Mouse (Mus musculus) forebrain, embryonic 13.5 days (tissue): ENCODE measurements at regions not wholly inside any gene's neighbourhood (a gene's known extent, or its start where the extent isn't known, plus 50 kb on each side); places are given as distances from the start of the nearest gene placed in this dataset.
"Not testable (repeated sequence)": the region's sequence is repeated elsewhere in the genome, so short reads cannot be mapped to it uniquely, and the experiment has no call there.

Source experiments
- ATAC-seq: fragments of 200-750 bp; cut with Nextera tagmentation; 2 replicates; pipeline ENCODE4 v1.8.0; 2017
- H3K27ac ChIP-seq: fragments of 300-500 bp; sonication (generic); 2 replicates; pipeline ENCODE4 v1.5.1; 2015; ENCODE audit warnings: inconsistent platforms, mild to moderate bottlenecking, moderate library complexity
- H3K27me3 ChIP-seq: fragments of 300-500 bp; sonication (generic); 2 replicates; pipeline ENCODE4 v1.6.1; 2015; ENCODE audit warnings: mild to moderate bottlenecking, inconsistent platforms
- H3K36me3 ChIP-seq: fragments of 300-500 bp; sonication (generic); 2 replicates; pipeline ENCODE4 v1.6.1; 2015; ENCODE audit warnings: mild to moderate bottlenecking, inconsistent platforms; ENCODE audit not compliant: poor library complexity, severe bottlenecking
- H3K4me1 ChIP-seq: fragments of 300-500 bp; sonication (generic); 2 replicates; pipeline ENCODE4 v1.6.1; 2015; ENCODE audit warnings: inconsistent platforms
- H3K4me2 ChIP-seq: fragments of 300-500 bp; sonication (generic); 2 replicates; pipeline ENCODE4 v1.6.1; 2015; ENCODE audit warnings: inconsistent platforms, mild to moderate bottlenecking, moderate library complexity
- H3K4me3 ChIP-seq: fragments of 300-500 bp; sonication (generic); 2 replicates; pipeline ENCODE4 v1.5.1; 2015; ENCODE audit warnings: mild to moderate bottlenecking, inconsistent platforms
- H3K9ac ChIP-seq: fragments of 300-500 bp; sonication (generic); 2 replicates; pipeline ENCODE4 v1.6.1; 2015; ENCODE audit warnings: mild to moderate bottlenecking, inconsistent platforms
- H3K9me3 ChIP-seq: fragments of 300-500 bp; sonication (generic); replicated peaks from 2 replicates; pipeline ENCODE4 v1.6.1; 2016; ENCODE audit warnings: inconsistent platforms
- WGBS: fragments of 180-500 bp; shearing (Covaris S2); methylation state at CpG from one replicate; pipeline ENCODE4 v1.1.7; 2015; 5-methylcytosine and 5-hydroxymethylcytosine counted together

GRCm38 (mm10) chr6:112564119-112564518 lies 74.4 kb upstream of the Oxtr start:
- not testable (repeated sequence) for H3K4me3 ChIP-seq, H3K36me3 ChIP-seq, H3K9me3 ChIP-seq, H3K4me2 ChIP-seq, H3K27ac ChIP-seq, ATAC-seq, H3K4me1 ChIP-seq, H3K27me3 ChIP-seq, H3K9ac ChIP-seq
- WGBS = 86% methylated on average over 5 of the region's 5 CpGs

- H3K36me3 ChIP-seq, H3K4me1 ChIP-seq, H3K9ac ChIP-seq, H3K4me2 ChIP-seq, H3K4me3 ChIP-seq, ATAC-seq, H3K27me3 ChIP-seq, H3K27ac ChIP-seq, H3K9me3 ChIP-seq: not testable (repeated sequence)
- 97% methylated on average over 17 of the region's 17 CpGs for WGBS
These were observed 73.9 kb upstream of the Oxtr start for GRCm38 (mm10) chr6:112563659-112564058.

DNA sequence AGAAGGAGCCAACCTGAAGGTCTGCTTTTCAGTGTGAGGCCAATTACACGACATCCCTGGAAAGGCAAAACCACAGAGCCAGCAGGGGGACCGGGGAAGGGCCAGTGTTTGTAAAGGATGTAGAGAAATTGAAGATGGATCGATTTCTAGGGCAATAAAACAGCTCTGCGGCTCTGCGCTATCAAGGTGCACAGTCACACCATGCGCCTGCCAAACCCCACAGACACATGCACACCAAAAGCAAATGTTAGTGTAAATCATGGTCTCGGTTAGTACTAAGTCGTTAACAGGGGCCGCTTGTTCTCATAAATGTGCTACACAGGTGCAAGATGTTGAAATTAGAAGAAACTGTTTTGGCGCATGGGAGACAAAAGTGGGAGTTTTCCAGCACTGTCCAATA lies 72.3 kb upstream of the Oxtr start:
- ATAC-seq = peak; percentile 27

DNA sequence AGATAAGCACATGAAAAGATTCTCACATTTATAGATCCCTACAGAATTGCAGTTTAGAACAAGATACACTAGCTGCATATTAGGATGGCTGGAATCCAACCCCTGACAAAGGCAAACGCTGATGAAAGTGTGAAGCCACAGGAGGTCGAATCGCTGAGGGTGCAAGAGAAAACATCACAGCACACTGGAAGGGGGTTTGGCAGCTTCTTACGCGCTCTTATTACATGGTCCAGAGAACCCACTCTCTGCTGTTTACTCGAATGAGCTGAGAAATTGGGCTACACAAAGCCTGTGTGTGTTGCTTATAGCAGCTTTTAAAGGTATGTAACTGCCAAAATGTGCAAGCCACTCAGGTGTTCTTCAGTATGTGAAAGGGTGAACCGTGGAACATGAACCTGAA lies 71.8 kb upstream of the Oxtr start:
- Histone ChIP-seq H3K36me3 (no peaks in the 10 kb centered on the region), H3K27me3 (no peaks in the 10 kb centered on the region), H3K4me3 (no peak overlapping the region), H3K9me3 (no peaks in the 10 kb centered on the region), H3K4me1 (peaks cover 8% of the 10 kb centered on the region), H3K9ac (no peak overlapping the region), H3K4me2 (no peak overlapping the region), H3K27ac (peak overlapping the region; percentile 22)
- WGBS = 36% methylated on average over 7 of the region's 7 CpGs
- ATAC-seq = peak; percentile 76

More for the DNA sequence above, 72.3 kb upstream of the Oxtr start:
- H3K4me3 ChIP-seq = no peak overlapping the region
- 71% methylated on average over 10 of the region's 10 CpGs for WGBS
- H3K9ac ChIP-seq = no peak overlapping the region
- no peak overlapping the region for H3K4me2 ChIP-seq
- H3K9me3 ChIP-seq = no peaks in the 10 kb centered on the region
- H3K36me3 ChIP-seq = no peaks in the 10 kb centered on the region
- H3K4me1 ChIP-seq = peaks cover 8% of the 10 kb centered on the region
- H3K27ac ChIP-seq = peak overlapping the region; percentile 22; the same call in 1 of the 2 replicates
- H3K27me3 ChIP-seq = no peaks in the 10 kb centered on the region

DNA sequence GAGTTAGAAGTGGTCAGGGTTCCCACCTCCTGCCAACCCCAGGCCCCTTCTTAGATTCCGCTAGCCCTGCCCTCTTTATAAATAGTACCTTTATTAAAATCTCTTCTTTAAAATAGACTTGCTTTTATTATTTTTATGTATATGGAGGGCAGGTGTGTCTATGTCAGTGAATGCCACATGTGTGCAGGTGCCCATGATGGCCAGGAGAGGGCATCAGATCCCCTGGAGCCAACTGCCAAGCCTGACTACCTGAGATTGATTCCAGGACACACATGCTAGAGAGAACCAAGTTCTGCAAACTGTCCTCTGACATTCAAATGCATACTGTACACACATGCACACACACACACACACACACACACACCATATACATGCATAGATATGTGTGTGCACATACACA lies 69.8 kb upstream of the Oxtr start:
- H3K9me3 ChIP-seq = no peaks in the 10 kb centered on the region
- H3K27me3 ChIP-seq = no peaks in the 10 kb centered on the region
- no peak overlapping the region for H3K27ac ChIP-seq
- H3K4me1 ChIP-seq = peaks cover 8% of the 10 kb centered on the region
- H3K9ac ChIP-seq = no peak overlapping the region
- 100% methylated on average over 1 of the region's 1 CpGs for WGBS
- no peak overlapping the region for H3K4me2 ChIP-seq
- H3K4me3 ChIP-seq = no peak overlapping the region
- ATAC-seq = no peak
- H3K36me3 ChIP-seq = no peaks in the 10 kb centered on the region

- Histone ChIP-seq H3K4me3 (no peak overlapping the region), H3K27ac (no peak overlapping the region), H3K27me3 (no peaks in the 10 kb centered on the region), H3K36me3 (no peaks in the 10 kb centered on the region), H3K4me1 (peaks cover 17% of the 10 kb centered on the region), H3K9me3 (no peaks in the 10 kb centered on the region), H3K4me2 (no peak overlapping the region), H3K9ac (no peak overlapping the region)
- no peak for ATAC-seq
- 85% methylated on average over 2 of the region's 2 CpGs for WGBS
These were observed 67.8 kb upstream of the Oxtr start for GRCm38 (mm10) chr6:112557516-112557915.

- Histone ChIP-seq H3K27ac (no peak overlapping the region), H3K9me3 (no peaks in the 10 kb centered on the region), H3K4me3 (no peak overlapping the region), H3K4me1 (peaks cover 12% of the 10 kb centered on the region), H3K27me3 (no peaks in the 10 kb centered on the region), H3K36me3 (no peaks in the 10 kb centered on the region), H3K9ac (no peak overlapping the region), H3K4me2 (no peak overlapping the region)
- 86% methylated on average over 4 of the region's 4 CpGs for WGBS
- ATAC-seq = no peak
These were observed 66.8 kb upstream of the Oxtr start for GRCm38 (mm10) chr6:112556401-112557165.

- Histone ChIP-seq H3K4me3 (no peak overlapping the region), H3K4me1 (peaks cover 10% of the 10 kb centered on the region), H3K27me3 (no peaks in the 10 kb centered on the region), H3K9me3 (no peaks in the 10 kb centered on the region), H3K9ac (no peak overlapping the region), H3K36me3 (no peaks in the 10 kb centered on the region), H3K4me2 (no peak overlapping the region), H3K27ac (no peak overlapping the region)
- WGBS = 82% methylated on average over 4 of the region's 4 CpGs
- no peak for ATAC-seq
These were observed 64.3 kb upstream of the Oxtr start for GRCm38 (mm10) chr6:112554091-112554490.

DNA sequence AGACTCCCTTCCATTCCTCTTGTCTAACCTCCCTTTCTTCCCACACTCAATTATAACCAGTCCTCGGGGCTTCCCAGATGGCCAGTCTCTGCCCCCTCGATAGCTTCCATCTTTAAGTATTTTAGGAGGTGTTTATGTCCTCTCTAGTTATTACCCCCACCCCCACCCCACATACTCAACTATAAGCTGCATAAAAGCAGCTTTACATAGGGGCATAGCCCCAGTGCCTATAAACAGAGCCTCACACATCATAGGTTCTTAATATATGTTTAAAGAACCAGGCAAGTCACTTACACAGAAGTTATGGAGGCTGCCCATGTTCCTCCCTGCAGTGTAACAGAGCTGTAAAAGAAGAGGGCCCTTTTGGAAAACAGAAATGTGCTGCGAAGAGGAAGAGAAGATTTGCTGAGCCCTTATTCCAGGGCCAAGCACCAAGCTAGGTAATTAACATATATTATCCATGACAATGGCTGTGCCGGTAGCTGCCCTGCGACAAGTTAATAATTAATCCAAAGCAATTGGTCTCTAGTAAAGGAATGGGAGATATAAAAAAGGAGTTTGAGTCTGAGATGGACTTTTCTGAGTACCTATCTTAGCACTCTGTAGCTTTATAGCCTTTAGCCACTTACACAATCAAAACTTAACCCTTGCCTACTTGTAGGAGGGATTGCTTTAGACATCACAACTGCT lies 63.6 kb upstream of the Oxtr start:
- WGBS = 45% methylated on average over 5 of the region's 5 CpGs
- no peaks in the 10 kb centered on the region for H3K36me3 ChIP-seq
- ATAC-seq = no peak
- no peak overlapping the region for H3K9ac ChIP-seq
- H3K27ac ChIP-seq = no peak overlapping the region
- peaks cover 10% of the 10 kb centered on the region for H3K4me1 ChIP-seq
- H3K4me3 ChIP-seq = no peak overlapping the region
- H3K27me3 ChIP-seq = no peaks in the 10 kb centered on the region
- no peaks in the 10 kb centered on the region for H3K9me3 ChIP-seq
- no peak overlapping the region for H3K4me2 ChIP-seq

DNA sequence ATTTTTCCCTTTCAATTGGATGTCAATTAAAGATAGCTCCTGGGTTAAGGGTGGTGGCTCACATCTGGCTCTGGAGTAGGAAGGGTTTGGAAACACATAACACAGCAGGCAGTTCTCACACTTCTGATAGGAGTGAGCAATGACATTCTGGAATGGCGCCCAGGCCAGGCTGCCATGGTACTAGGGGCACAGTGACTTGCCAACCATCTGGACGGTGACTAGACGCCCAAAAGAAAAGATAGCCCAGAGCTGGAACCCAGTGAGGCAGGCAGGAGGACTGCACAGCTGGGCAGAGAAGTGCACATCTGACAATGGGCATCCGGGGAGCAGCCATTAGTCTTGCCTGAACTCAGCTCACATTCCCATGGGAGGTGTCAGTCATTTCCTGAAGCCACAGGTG lies 62.8 kb upstream of the Oxtr start:
- 0 out of 2 replicates have a peak, but pooled peaks have one; percentile 43 for ATAC-seq
- no peaks in the 10 kb centered on the region for H3K27me3 ChIP-seq
- no peak overlapping the region for H3K4me3 ChIP-seq
- H3K4me1 ChIP-seq = peaks cover 10% of the 10 kb centered on the region
- H3K9me3 ChIP-seq = no peaks in the 10 kb centered on the region
- WGBS = 74% methylated on average over 4 of the region's 4 CpGs
- H3K9ac ChIP-seq = no peak overlapping the region
- no peak overlapping the region for H3K27ac ChIP-seq
- no peak overlapping the region for H3K4me2 ChIP-seq
- H3K36me3 ChIP-seq = no peaks in the 10 kb centered on the region

DNA sequence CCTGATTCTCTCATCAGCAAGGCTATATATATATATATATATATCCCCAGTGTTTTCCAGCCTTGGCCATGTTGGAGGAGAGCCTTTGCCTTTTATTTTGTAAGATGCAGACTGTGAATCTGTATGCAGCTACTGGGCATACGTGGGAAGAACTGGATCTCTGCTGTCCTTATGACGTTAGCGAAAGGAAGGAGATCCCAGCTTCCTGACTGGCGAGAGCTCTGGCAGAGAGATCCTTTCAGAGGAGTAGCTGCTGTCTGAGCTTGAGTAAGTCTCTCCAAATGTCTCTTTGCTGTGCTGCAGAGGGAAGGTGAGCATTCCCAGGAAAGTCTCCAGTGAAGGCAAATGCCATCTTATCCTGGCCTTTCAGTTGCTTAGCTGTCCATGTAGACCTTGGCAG lies 61.6 kb upstream of the Oxtr start:
- no peaks in the 10 kb centered on the region for H3K36me3 ChIP-seq
- no peaks in the 10 kb centered on the region for H3K9me3 ChIP-seq
- H3K4me1 ChIP-seq = peaks cover 10% of the 10 kb centered on the region
- no peak overlapping the region for H3K4me3 ChIP-seq
- H3K27me3 ChIP-seq = no peaks in the 10 kb centered on the region
- no peak for ATAC-seq
- H3K9ac ChIP-seq = no peak overlapping the region
- 89% methylated on average over 4 of the region's 4 CpGs for WGBS
- no peak overlapping the region for H3K4me2 ChIP-seq
- H3K27ac ChIP-seq = no peak overlapping the region

DNA sequence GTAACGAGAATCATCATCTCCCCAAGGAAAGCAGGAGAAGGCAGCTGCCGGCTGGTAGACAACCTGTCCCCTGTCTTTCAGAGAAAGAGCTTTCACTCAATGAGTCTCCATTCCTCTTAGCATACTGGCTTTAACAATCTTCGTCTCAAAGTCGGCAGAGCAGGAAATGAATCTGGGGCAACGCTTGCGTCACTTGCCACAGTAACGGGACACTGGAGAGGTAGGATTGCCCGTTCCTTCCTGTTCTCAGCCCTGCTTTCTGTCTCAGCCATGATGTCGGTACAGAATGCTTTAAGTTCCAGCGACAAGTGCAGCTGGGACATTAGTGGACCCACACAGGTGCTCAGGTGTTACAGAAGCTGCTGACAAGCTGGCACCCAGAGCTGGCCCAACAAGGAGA lies 57.5 kb upstream of the Oxtr start:
- H3K36me3 ChIP-seq = no peaks in the 10 kb centered on the region
- H3K27me3 ChIP-seq = no peaks in the 10 kb centered on the region
- no peaks in the 10 kb centered on the region for H3K9me3 ChIP-seq
- no peak overlapping the region for H3K9ac ChIP-seq
- H3K4me1 ChIP-seq = no peaks in the 10 kb centered on the region
- WGBS = 89% methylated on average over 10 of the region's 10 CpGs
- H3K27ac ChIP-seq = no peak overlapping the region
- no peak overlapping the region for H3K4me2 ChIP-seq
- no peak overlapping the region for H3K4me3 ChIP-seq
- no peak for ATAC-seq
